Mouse (Mus musculus) intestine, embryonic 16.5 days (tissue): ENCODE results near the gene Gm11634. TPM values are rescaled to one million over a fixed set of nuclear protein-coding genes. Genes with fewer than 3 reads are reported as not detected.
"Not testable (repeated sequence)": the region's sequence is repeated elsewhere in the genome, so short reads cannot be mapped to it uniquely, and the experiment has no call there.

Source experiments
- ATAC-seq: fragments of 200-750 bp; cut with Nextera tagmentation; 2 replicates; pipeline ENCODE4 v1.8.0; 2017; ENCODE audit warnings: moderate TSS enrichment, moderate library complexity
- H3K27ac ChIP-seq: fragments of 300-500 bp; sonication (generic); 2 replicates; pipeline ENCODE4 v1.5.1; 2014; ENCODE audit warnings: mild to moderate bottlenecking, low read length
- H3K27me3 ChIP-seq: fragments of 300-500 bp; sonication (generic); replicated peaks from 2 replicates; pipeline ENCODE4 v1.6.1; 2014; ENCODE audit warnings: low read length, control low read depth, mixed read lengths; ENCODE audit not compliant: control insufficient read depth, insufficient read depth
- H3K36me3 ChIP-seq: fragments of 300-500 bp; sonication (generic); 2 replicates; pipeline ENCODE4 v1.6.1; 2014; ENCODE audit warnings: low read length, control low read depth; ENCODE audit not compliant: control insufficient read depth, insufficient read depth
- H3K4me1 ChIP-seq: fragments of 300-500 bp; sonication (generic); 2 replicates; pipeline ENCODE4 v1.6.1; 2014; ENCODE audit warnings: low read length, control low read depth, mixed read lengths; ENCODE audit not compliant: control insufficient read depth, insufficient read depth
- H3K4me2 ChIP-seq: fragments of 300-500 bp; sonication (generic); 2 replicates; pipeline ENCODE4 v1.6.1; 2014; ENCODE audit warnings: low read depth, low read length, control low read depth
- H3K4me3 ChIP-seq: fragments of 300-500 bp; sonication (generic); 2 replicates; pipeline ENCODE4 v1.5.1; 2014; ENCODE audit warnings: mild to moderate bottlenecking, low read length
- H3K9ac ChIP-seq: fragments of 300-500 bp; sonication (generic); 2 replicates; pipeline ENCODE4 v1.6.1; 2014; ENCODE audit warnings: low read depth, low read length
- H3K9me3 ChIP-seq: fragments of 300-500 bp; sonication (generic); 2 replicates; pipeline ENCODE4 v1.6.1; 2016; ENCODE audit warnings: low read length, control low read depth; ENCODE audit not compliant: control insufficient read depth
- WGBS: fragments of 180-500 bp; shearing (Covaris S2); extraction: QIAGEN DNeasy Blood & Tissue Kit; methylation state at CpG from one replicate; pipeline ENCODE4 v1.1.7; 2014; 5-methylcytosine and 5-hydroxymethylcytosine counted together
- polyA plus RNA-seq: library from polyadenylated mRNA; unstranded; fragments of >200 nt; fragmentation: Nextera tagmentation; extraction: Ambion mirVana; gene quantifications from 2 replicates; pipeline ENCODE4 v1.2.1, GENCODE M21; 2015

The Gm11634 gene
- polyA plus RNA-seq, 1 experiment from 2014 or later, result not detected

DNA sequence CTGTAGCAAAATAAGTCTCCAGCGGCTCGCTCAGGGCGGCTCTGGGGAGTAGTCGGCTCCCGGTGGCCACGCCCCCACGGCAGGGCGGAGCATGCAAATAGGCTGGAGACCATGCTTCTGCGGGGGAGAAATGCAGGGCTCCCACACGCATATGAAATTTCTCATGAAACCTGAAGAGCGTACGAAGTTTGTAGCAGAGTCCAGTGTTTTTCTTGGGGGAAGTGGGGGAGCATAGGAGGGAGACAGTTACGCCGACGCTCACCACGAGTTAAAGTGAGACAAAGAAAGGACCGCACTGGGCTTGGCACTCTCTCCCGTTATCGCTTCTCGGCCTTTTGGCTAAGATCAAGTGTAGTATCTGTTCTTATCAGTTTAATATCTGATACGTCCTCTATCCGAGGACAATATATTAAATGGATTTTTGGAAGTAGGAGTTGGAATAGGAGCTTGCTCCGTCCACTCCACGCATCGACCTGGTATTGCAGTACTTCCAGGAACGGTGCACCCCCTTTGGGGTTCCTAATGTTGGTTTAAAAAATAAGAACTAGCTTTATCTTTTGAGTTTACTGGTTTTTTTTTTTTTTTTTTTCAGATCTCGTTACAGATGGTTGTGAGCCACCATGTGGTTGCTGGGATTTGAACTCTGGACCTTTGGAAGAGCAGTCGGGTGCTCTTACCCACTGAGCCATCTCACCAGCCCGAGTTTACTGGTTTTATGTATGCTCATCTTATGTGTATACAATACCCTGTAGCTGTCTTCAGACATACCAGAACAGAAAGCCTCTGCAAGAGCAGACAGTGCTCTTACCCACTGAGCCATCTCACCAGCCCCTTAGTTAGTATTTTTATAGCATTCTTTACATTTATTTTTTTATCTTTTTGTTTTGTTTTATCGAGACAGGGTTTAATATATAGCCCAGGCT is 5.7 kb upstream of the Gm11634 start:
- H3K36me3 ChIP-seq, H3K9me3 ChIP-seq, H3K4me1 ChIP-seq, H3K27me3 ChIP-seq: not testable (repeated sequence)
- Histone ChIP-seq H3K9ac (peak overlapping the region; percentile 54; the same call in 1 of the 2 replicates), H3K4me2 (peak overlapping the region; percentile 52), H3K4me3 (peak overlapping the region; percentile 36), H3K27ac (peak overlapping the region; percentile 82)
- under 1% methylated on average over 30 of the region's 30 CpGs for WGBS
- ATAC-seq, result peak; percentile 91

- Histone ChIP-seq H3K9me3 (no peaks in the 10 kb centered on the region), H3K4me1 (no peaks in the 10 kb centered on the region), H3K27ac (peak overlapping the region; percentile 82; the same call in 1 of the 2 replicates), H3K9ac (0 out of 2 replicates have a peak overlapping the region, but pooled peaks have one; percentile 54), H3K36me3 (no peaks in the 10 kb centered on the region), H3K4me3 (no peak overlapping the region), H3K27me3 (no peaks in the 10 kb centered on the region), H3K4me2 (peak overlapping the region; percentile 52; the same call in 1 of the 2 replicates)
- no peak for ATAC-seq
- 3% methylated on average over 3 of the region's 3 CpGs for WGBS
Measured at GRCm38 (mm10) chr11:101604116-101604515, 5.1 kb upstream of the Gm11634 start.

DNA sequence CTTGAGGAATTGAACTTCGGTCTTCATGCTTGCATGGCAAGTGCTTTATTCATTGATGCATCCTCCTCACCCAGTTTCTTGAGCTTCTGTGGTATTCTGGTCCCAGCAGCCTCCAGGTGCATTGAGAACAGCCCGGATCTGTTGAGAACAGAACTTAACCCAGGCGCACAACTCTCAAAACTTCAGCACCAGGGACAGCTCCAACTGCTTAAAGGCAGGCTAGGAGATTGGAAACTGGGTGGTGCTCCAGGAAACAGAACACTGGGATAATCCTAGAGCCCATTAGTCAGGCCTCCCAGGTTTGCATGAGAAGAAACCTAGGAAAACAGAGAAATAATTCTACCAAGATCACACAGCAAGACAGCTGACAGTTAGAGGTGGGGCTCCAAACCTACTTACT is 3.4 kb upstream of the Gm11634 start:
- no peak overlapping the region for H3K27ac ChIP-seq
- no peak overlapping the region for H3K4me2 ChIP-seq
- H3K4me1 ChIP-seq, result no peaks in the 10 kb centered on the region
- H3K27me3 ChIP-seq, result no peaks in the 10 kb centered on the region
- no peaks in the 10 kb centered on the region for H3K9me3 ChIP-seq
- ATAC-seq, result no peak
- H3K4me3 ChIP-seq, result no peak overlapping the region
- H3K36me3 ChIP-seq, result no peaks in the 10 kb centered on the region
- 11% methylated on average over 3 of the region's 3 CpGs for WGBS
- H3K9ac ChIP-seq, result no peak overlapping the region

GRCm38 (mm10) chr11:101589989-101590624 is 8.9 kb downstream of the Gm11634 start:
- peak; percentile 67 for ATAC-seq
- H3K9ac ChIP-seq, result peak overlapping the region; percentile 3; the same call in 1 of the 2 replicates
- no peaks in the 10 kb centered on the region for H3K27me3 ChIP-seq
- 0 out of 2 replicates have a peak overlapping the region, but pooled peaks have one; percentile 2 for H3K4me2 ChIP-seq
- peaks cover 7% of the 10 kb centered on the region; the same call in 1 of the 2 replicates for H3K4me1 ChIP-seq
- H3K36me3 ChIP-seq, result peaks cover 4% of the 10 kb centered on the region; the same call in 1 of the 2 replicates
- H3K9me3 ChIP-seq, result no peaks in the 10 kb centered on the region
- H3K4me3 ChIP-seq, result no peak overlapping the region
- peak overlapping the region; percentile 78 for H3K27ac ChIP-seq
- 55% methylated on average over 12 of the region's 12 CpGs for WGBS

DNA sequence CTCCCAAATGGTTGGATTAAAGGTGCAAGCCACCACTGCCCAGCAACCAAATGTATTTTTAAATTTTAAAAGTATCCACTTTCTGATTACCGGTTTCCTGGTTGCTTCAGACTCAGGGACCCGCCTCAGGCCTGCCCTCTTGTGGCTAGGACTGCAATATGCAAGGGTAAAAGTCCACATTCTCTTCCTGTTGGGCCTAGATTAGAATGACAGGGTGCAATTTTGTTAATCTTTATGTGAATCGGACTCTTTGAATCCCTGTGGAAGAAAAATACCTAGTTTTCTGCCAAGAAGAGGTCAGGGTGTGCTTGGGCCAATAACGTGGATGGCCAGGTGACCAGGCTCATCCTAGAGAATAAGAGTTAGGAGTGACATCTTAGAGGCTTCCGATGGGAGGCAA is 9.6 kb downstream of the Gm11634 start:
- 25% methylated on average over 5 of the region's 5 CpGs for WGBS
- Histone ChIP-seq H3K9me3 (no peaks in the 10 kb centered on the region), H3K27ac (peak overlapping the region; percentile 78), H3K4me1 (peaks cover 7% of the 10 kb centered on the region), H3K4me2 (no peak overlapping the region), H3K27me3 (no peaks in the 10 kb centered on the region), H3K4me3 (no peak overlapping the region), H3K9ac (0 out of 2 replicates have a peak overlapping the region, but pooled peaks have one; percentile 16), H3K36me3 (peaks cover 4% of the 10 kb centered on the region; the same call in 1 of the 2 replicates)
- ATAC-seq, result peak; percentile 58

- H3K27me3 ChIP-seq, result no peaks in the 10 kb centered on the region
- no peak overlapping the region for H3K9ac ChIP-seq
- H3K4me3 ChIP-seq, result no peak overlapping the region
- H3K4me2 ChIP-seq, result no peak overlapping the region
- peaks cover 4% of the 10 kb centered on the region; the same call in 1 of the 2 replicates for H3K36me3 ChIP-seq
- H3K4me1 ChIP-seq, result peaks cover 7% of the 10 kb centered on the region
- H3K9me3 ChIP-seq, result no peaks in the 10 kb centered on the region
- WGBS, result 91% methylated on average over 7 of the region's 7 CpGs
- H3K27ac ChIP-seq, result peak overlapping the region; percentile 26; the same call in 1 of the 2 replicates
- 0 out of 2 replicates have a peak, but pooled peaks have one; percentile 19 for ATAC-seq
Measured at GRCm38 (mm10) chr11:101588868-101589267, 10.2 kb downstream of the Gm11634 start.

- Histone ChIP-seq H3K27ac (no peak overlapping the region), H3K9me3 (no peaks in the 10 kb centered on the region), H3K9ac (no peak overlapping the region), H3K4me2 (no peak overlapping the region), H3K4me1 (peaks cover 7% of the 10 kb centered on the region), H3K4me3 (no peak overlapping the region), H3K27me3 (no peaks in the 10 kb centered on the region), H3K36me3 (peaks cover 4% of the 10 kb centered on the region; the same call in 1 of the 2 replicates)
- no peak for ATAC-seq
- 91% methylated on average over 10 of the region's 10 CpGs for WGBS
Measured at GRCm38 (mm10) chr11:101587676-101588075, 11.4 kb downstream of the Gm11634 start.

GRCm38 (mm10) chr11:101585805-101586204 is 13.3 kb downstream of the Gm11634 start:
- H3K27ac ChIP-seq, result no peak overlapping the region
- H3K4me1 ChIP-seq, result peaks cover 9% of the 10 kb centered on the region
- H3K4me2 ChIP-seq, result no peak overlapping the region
- no peak overlapping the region for H3K9ac ChIP-seq
- 73% methylated on average over 4 of the region's 4 CpGs for WGBS
- H3K27me3 ChIP-seq, result no peaks in the 10 kb centered on the region
- ATAC-seq, result no peak
- no peak overlapping the region for H3K4me3 ChIP-seq
- H3K36me3 ChIP-seq, result peaks cover 4% of the 10 kb centered on the region; the same call in 1 of the 2 replicates
- no peaks in the 10 kb centered on the region for H3K9me3 ChIP-seq

GRCm38 (mm10) chr11:101585031-101585430 is 14.0 kb downstream of the Gm11634 start:
- H3K4me1 ChIP-seq, H3K27ac ChIP-seq, H3K36me3 ChIP-seq, ATAC-seq, H3K4me2 ChIP-seq, H3K9ac ChIP-seq, H3K4me3 ChIP-seq, H3K9me3 ChIP-seq, H3K27me3 ChIP-seq: not testable (repeated sequence)
- WGBS, result 100% methylated on average over 1 of the region's 1 CpGs
